Mouse (Mus musculus): Measurements from ENCODE around the gene S100a4.

Gene S100a4

DNA sequence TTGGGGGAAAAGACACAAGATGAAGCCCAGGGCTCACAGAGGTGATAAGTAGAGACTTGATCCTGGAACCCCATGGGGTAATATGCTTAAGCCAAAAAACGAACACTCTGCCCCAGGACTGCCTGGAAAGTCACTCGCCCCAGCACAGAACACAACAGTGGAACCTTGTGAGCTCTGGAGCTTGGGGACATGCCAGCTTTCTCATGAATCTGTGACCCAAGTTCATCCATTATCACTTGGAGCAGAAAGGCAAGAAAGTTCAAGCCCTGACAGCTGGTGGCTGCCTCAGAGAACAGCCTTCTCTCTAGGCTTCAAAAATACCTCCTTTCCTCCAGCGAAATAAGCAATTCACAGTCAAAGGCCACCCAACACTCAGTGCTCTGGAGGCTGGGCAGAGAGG, 4.2 kb upstream of the S100a4 start:
- DNase-seq (ENCODE audit: low read depth, low spot score) = no peak

GRCm38 (mm10) chr3:90600036-90600435, 3.5 kb upstream of the S100a4 start:
- DNase-seq (ENCODE audit: low read depth, low spot score) = no peak

DNA sequence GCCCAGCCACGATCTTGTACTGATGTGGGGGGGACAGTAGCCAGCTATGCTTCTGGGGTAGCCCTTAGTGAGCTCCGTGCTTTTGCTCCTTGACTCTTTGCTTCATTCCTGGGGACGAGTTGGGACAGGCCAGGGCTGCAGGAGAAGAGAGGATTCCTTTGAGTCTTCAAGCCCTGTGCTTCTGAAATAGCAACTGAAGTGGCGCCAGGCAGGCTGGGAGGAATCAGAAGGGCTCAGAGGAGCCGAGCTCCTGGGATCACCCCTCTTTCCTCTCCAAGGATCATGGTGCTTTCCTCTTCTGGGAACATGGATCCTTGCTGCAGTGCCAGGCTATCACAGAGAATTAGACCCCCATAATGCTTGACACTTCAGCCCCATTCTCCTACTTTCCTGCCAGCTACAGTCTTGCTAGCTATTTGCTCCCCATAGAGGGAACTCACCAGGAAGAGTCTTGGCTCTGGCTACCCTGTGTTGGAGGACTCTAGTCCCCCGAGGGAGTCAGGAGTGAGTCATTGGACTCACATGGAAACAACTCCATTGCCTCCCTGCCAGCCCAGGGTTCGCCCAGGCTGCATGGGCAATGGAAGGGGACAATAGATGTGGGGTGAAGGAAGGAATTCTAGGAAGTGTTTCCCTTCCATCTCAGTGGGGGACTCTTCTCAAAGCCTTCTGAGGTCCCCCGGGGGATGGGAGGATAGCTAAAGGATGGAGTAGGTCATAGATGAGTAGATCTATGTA, 2.9 kb upstream of the S100a4 start:
- no peak for DNase-seq (ENCODE audit: low read depth, low spot score)

DNA sequence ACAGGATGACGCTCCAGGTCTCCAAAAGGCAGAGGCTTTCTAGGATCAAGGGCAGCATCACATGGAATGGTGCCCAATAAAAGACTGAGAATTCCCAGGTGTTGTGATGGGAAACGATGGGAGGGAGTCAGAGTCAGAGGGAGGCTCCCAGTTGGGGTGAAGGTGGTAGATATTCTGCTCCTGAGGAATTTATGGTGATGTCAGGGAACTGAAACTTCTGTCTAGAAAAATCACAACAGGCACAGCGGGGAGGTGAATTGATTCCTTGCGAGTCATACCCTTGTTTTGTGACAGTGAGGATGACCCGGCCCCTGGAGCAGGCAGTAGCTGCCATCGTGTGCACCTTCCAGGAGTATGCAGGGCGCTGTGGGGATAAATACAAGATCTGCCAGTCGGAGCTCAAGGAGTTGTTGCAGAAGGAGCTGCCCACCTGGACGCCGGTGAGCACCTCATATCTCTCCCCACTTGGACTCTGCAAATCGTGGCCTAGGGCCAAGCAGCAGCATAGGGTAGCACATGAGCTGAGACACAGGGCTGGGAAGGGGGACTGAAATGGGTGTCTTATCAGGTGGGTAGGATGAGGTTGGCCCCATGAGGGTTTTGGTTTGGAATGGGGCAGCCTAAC, 2.0 kb upstream of the S100a4 start, which contains the start of gene Gm42674:
Gene Gm42674 (plus strand): TSS at position 419 of the 625 bp plus-strand sequence.
- DNase-seq (ENCODE audit: low read depth, low spot score) = no peak

GRCm38 (mm10) chr3:90604416-90604815, 845 bp downstream of the S100a4 start:
- no peak for DNase-seq (ENCODE audit: low read depth, low spot score)

GRCm38 (mm10) chr3:90605049-90605448, 1.5 kb downstream of the S100a4 start:
- DNase-seq (ENCODE audit: low read depth, low spot score) = no peak

DNA sequence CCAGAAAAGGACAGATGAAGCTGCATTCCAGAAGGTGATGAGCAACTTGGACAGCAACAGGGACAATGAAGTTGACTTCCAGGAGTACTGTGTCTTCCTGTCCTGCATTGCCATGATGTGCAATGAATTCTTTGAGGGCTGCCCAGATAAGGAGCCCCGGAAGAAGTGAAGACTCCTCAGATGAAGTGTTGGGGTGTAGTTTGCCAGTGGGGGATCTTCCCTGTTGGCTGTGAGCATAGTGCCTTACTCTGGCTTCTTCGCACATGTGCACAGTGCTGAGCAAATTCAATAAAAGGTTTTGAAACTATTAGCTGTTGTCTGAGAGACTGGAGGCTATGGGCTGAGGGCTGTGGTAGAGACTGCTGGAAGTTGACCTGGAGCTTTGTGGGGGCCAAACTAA, 2.2 kb downstream of the S100a4 start:
- DNase-seq (ENCODE audit: low read depth, low spot score) = no peak

- DNase-seq (ENCODE audit: low read depth, low spot score) = no peak
These were observed 2.6 kb downstream of the S100a4 start for GRCm38 (mm10) chr3:90606185-90606584.

GRCm38 (mm10) chr3:90607361-90607760, 3.8 kb downstream of the S100a4 start:
- DNase-seq (ENCODE audit: low read depth, low spot score) = no peak

DNA sequence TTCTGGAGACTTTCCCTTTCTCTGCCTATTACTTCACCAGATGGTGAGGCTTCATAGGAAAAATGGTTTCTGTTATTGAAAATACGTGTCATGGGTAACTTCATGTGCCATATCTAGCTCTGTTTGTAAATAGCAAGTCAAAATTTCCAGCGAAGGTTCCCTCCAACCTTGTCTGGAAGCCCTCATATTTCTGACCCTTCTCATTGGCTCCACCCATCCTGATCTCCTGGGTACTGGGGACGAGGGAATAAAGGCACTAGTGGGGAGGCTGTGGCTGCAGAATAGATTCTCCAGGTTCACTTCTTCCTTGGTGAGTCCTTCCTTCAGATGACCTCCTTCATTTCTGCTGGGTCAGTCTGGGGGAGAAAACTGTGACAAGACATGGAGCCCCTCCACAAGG, 4.7 kb downstream of the S100a4 start, which contains the start of gene S100a5:
Gene S100a5 (plus strand): TSS at position 301 of the 400 bp plus-strand sequence.
- no peak for DNase-seq (ENCODE audit: low read depth, low spot score)

DNA sequence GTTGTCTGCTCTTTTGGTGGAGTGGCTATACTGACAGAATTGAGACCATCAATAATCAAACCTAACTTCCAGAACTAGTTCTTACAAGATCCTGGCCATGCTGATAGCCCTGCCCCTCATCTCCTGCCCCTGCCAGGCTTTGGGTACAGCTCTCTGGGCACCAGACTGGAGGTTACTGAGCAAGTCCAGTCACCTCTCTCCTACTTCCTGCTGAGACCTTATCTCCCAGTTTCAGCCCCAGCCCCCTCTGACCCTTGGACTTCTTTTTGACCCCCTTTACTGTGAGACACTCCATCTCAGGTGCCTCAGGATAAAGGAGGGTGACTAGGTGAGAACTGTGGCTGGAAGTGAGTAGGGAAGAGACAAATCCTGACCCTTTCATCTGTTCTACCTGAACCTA, 5.5 kb downstream of the S100a4 start:
- DNase-seq (ENCODE audit: low read depth, low spot score) = no peak

DNA sequence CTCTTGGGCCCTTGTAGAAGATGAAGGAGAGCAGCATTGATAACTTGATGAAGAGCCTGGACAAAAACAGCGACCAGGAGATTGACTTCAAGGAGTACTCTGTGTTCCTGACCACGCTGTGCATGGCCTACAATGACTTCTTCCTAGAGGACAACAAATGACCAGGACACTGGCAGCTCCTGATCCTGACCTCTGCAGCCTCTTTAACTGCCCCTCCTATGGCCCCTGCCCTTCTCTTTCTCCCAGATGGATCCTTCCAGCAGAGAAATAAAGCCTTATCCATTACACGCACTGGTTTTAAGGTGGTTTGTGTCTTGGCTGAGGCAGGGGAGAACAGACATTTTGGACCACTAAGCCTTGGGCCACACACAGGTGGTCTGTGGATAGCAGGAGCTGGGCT, 7.9 kb downstream of the S100a4 start:
- no peak for DNase-seq (ENCODE audit: low read depth, low spot score)

- no peak for DNase-seq (ENCODE audit: low read depth, low spot score)
These were observed 8.5 kb downstream of the S100a4 start for GRCm38 (mm10) chr3:90612061-90612460.

GRCm38 (mm10) chr3:90612728-90613291, 9.2 kb downstream of the S100a4 start, which contains the start of gene S100a6:
TSS of gene S100a6 (plus strand) at chr3:90612882.
- no peak for DNase-seq (ENCODE audit: low read depth, low spot score)

- DNase-seq (ENCODE audit: low read depth, low spot score) = no peak
These were observed 10.0 kb downstream of the S100a4 start for GRCm38 (mm10) chr3:90613461-90614147.

DNA sequence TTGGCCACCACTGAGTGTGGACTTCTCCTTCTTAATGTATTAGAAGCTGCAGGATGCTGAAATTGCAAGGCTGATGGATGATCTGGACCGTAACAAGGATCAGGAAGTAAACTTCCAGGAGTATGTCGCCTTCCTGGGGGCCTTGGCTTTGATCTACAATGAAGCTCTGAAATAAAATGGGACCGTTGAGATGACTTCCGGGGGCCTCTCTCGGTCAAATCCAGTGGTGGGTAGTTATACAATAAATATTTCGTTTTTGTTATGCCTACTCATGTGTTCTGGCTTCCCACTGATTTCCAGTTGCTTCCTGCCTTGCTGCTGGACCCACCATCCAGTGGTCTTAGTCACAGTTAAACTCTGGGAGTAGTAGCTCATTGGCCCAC, 10.6 kb downstream of the S100a4 start:
- no peak for DNase-seq (ENCODE audit: low read depth, low spot score)

DNA sequence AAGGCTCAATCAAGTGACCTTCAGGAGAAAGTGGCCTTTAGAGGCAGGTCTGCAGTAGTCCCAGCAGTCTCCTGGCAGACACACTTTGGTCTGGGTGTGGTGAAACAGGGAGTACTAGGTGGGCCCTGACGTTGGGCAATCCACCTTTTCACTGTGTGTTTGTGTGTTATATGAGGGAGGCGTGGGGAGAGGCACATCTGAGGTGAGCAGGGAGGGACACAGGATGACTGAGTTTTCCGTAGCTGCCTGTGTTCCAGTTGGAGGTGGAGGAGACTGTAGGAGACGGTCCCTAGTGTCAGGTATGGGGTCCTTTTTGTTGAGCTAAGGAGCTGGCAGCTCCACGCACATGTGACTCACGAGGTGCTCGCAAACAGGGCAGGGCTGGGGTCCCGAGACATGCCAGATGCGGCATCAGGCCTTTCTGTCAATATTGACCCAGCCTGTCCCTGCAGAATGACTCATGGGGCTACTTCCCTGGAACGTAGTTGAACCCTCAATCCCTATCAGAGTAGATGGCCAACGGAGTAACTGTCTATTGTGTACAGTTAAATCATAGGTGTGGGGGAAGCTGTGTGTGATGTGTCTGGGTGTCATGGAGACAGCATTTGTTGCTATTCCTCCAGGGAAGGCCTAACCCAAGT, 11.2 kb downstream of the S100a4 start:
- DNase-seq (ENCODE audit: low read depth, low spot score) = no peak

DNA sequence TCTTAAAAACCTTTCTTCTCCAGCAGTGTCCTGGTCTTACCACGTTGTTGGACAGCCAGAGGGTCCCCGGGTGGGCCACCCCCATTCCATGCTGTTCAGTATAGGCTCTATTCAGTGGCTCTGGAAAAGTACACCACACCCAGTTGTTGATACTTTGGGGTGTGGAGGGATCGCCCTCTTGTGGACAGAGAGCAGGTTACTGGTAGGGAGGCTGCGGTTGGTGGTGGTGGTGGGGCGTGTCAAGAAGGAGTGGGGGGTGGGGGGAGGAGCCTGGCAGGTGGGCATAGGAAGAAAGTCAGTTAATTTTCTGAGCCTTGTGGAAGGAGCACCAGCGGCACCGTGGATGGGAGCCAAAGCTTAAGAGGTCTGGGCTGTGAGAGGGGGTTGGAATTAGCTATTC, 11.8 kb downstream of the S100a4 start:
- DNase-seq (ENCODE audit: low read depth, low spot score) = peak; percentile 37

GRCm38 (mm10) chr3:90615911-90616310, 12.3 kb downstream of the S100a4 start:
- no peak for DNase-seq (ENCODE audit: low read depth, low spot score)

DNA sequence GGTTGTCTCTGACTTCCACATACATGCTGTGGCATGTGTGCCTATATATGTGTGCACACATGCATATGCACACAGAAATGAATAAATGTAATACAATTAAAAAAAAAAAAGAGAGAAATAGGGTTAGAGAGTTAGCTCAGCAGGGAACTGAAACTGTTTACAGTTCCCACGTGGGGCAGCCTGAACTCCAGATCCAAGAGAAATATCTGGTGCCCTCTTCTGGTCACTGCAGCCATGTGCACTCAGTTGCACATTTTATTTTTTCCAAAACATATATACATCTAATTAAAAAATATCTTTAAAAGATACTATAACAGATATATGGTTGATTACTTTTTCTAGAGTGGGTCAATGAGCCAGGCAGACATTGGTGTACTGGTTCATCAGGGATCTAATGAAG, 14.0 kb downstream of the S100a4 start:
- DNase-seq (ENCODE audit: low read depth, low spot score) = no peak

GRCm38 (mm10) chr3:90621552-90621951, 18.0 kb downstream of the S100a4 start:
- no peak for DNase-seq (ENCODE audit: low read depth, low spot score)
